ENCODE assay signal across 9 mouse cellular contexts in genomic region chr17:86937497-86938155, GRCm38 (mm10). TPM values are rescaled to one million over a fixed set of nuclear protein-coding genes. Genes with fewer than 3 reads are reported as not detected.
DNase-seq lines count a peak whose midpoint lies in the region; ATAC-seq and TF ChIP-seq lines count a peak whose summit lies in the region.
"Had no signal": no experiment of that assay in that cellular context is flagged by ENCODE, and none has a peak within 500 bp of the region (broad histone marks: within the 10 kb centered on the region; RNA-seq: fewer than 3 reads in every experiment).

No protein-coding gene starts in this region.

- H3K27ac ChIP-seq in embryonic fibroblast, embryonic 13.5 days (ENCODE audit: insufficient read depth, low read length) = no peak overlapping the region
- H3K27ac ChIP-seq in heart, embryonic 13.5 days (replicated peaks) = peak overlapping the region; percentile 71
- peak overlapping the region; percentile 20; the same call in 1 of the 2 replicates for H3K27ac ChIP-seq in kidney, embryonic 16.5 days (ENCODE audit: low read length)
- H3K27ac ChIP-seq in limb, embryonic 15.5 days = peak overlapping the region; percentile 65
- peak overlapping the region; percentile 51; the same call in 1 of the 2 replicates for H3K27ac ChIP-seq in midbrain, postnatal 0 days (ENCODE audit: low read depth, low read length)
- peak overlapping the region; percentile 30; the same call in 1 of the 2 replicates for H3K27ac ChIP-seq in stomach, embryonic 14.5 days (ENCODE audit: low read length)

- ATAC-seq in heart, embryonic 13.5 days (ENCODE audit: extremely low read depth, insufficient number of reproducible peaks, low FRiP score, low TSS enrichment) = peak; percentile 55; the same call in 1 of the 2 replicates
- peak; percentile 90 for ATAC-seq in kidney, embryonic 16.5 days (ENCODE audit: low FRiP score, low TSS enrichment)
- peak; percentile 85 for ATAC-seq in limb, embryonic 15.5 days (ENCODE audit: insufficient number of reproducible peaks, low FRiP score, low TSS enrichment, low read depth)
- ATAC-seq in midbrain, postnatal 0 days (ENCODE audit: low FRiP score) = peak; percentile 87
- ATAC-seq in stomach, embryonic 14.5 days (ENCODE audit: insufficient number of reproducible peaks, insufficient read depth, low FRiP score, low read depth) = peak; percentile 83; the same call in 1 of the 2 replicates

- H3K9me3 ChIP-seq in heart, embryonic 13.5 days = no peaks in the 10 kb centered on the region
- no peaks in the 10 kb centered on the region for H3K9me3 ChIP-seq in kidney, embryonic 16.5 days (ENCODE audit: low read length)
- no peaks in the 10 kb centered on the region for H3K9me3 ChIP-seq in limb, embryonic 15.5 days
- no peaks in the 10 kb centered on the region for H3K9me3 ChIP-seq in midbrain, postnatal 0 days (ENCODE audit: low read length)
- no peaks in the 10 kb centered on the region for H3K9me3 ChIP-seq in stomach, embryonic 14.5 days (ENCODE audit: control insufficient read depth, low read depth, low read length)

- peak overlapping the region; percentile 75 for H3K4me2 ChIP-seq in heart, embryonic 13.5 days
- H3K4me2 ChIP-seq in kidney, embryonic 16.5 days (replicated peaks; ENCODE audit: low read depth, low read length) = peak overlapping the region; percentile 64
- H3K4me2 ChIP-seq in limb, embryonic 15.5 days = peak overlapping the region; percentile 69
- peak overlapping the region; percentile 62 for H3K4me2 ChIP-seq in midbrain, postnatal 0 days (ENCODE audit: low read depth, low read length, poor library complexity, severe bottlenecking)
- peak overlapping the region; percentile 55 for H3K4me2 ChIP-seq in stomach, embryonic 14.5 days (replicated peaks; ENCODE audit: low read depth, low read length)

- peaks cover 57% of the 10 kb centered on the region for H3K27me3 ChIP-seq in heart, embryonic 13.5 days (replicated peaks)
- no peaks in the 10 kb centered on the region for H3K27me3 ChIP-seq in kidney, embryonic 16.5 days (ENCODE audit: insufficient read depth, low read length)
- H3K27me3 ChIP-seq in limb, embryonic 15.5 days = peaks cover 5% of the 10 kb centered on the region; the same call in 1 of the 2 replicates
- no peaks in the 10 kb centered on the region; the same call in 1 of the 2 replicates for H3K27me3 ChIP-seq in midbrain, postnatal 0 days (ENCODE audit: insufficient read depth, low read length)
- H3K27me3 ChIP-seq in stomach, embryonic 14.5 days (ENCODE audit: control insufficient read depth, insufficient read depth, low read length) = no peaks in the 10 kb centered on the region

- peak overlapping the region; percentile 76 for H3K9ac ChIP-seq in heart, embryonic 13.5 days
- H3K9ac ChIP-seq in kidney, embryonic 16.5 days (replicated peaks; ENCODE audit: low read length) = peak overlapping the region; percentile 63
- peak overlapping the region; percentile 28; the same call in 1 of the 2 replicates for H3K9ac ChIP-seq in limb, embryonic 15.5 days
- H3K9ac ChIP-seq in midbrain, postnatal 0 days (replicated peaks; ENCODE audit: low read length, poor library complexity, severe bottlenecking) = peak overlapping the region; percentile 48
- no peak overlapping the region for H3K9ac ChIP-seq in stomach, embryonic 14.5 days (replicated peaks; ENCODE audit: low read depth, low read length)

- peak; percentile 70 for DNase-seq in 3T3-L1 (ENCODE audit: low read depth, low spot score)
- peak; percentile 50 to 62 for DNase-seq in adrenal gland, postnatal 4 days (ENCODE audit: low spot score in 2 of 2)
- peak; percentile 86 for DNase-seq in midbrain, postnatal 0 days (ENCODE audit: low spot score)

- no peak for TF ChIP-seq POLR2A in embryonic fibroblast, embryonic 13.5 days (IDR thresholded peaks at IDR 0.05; ENCODE audit: low read depth, low read length)

- TF ChIP-seq CTCF in embryonic fibroblast, embryonic 13.5 days (IDR thresholded peaks at IDR 0.05; ENCODE audit: borderline replicate concordance, insufficient read depth, low read length) = no peak
- TF ChIP-seq CTCF in midbrain, postnatal 0 days (IDR thresholded peaks at IDR 0.05) = no peak

- peak overlapping the region; percentile 15; the same call in 1 of the 2 replicates for H3K4me3 ChIP-seq in embryonic fibroblast, embryonic 13.5 days (ENCODE audit: insufficient read depth, low read length)
- peak overlapping the region; percentile 47 for H3K4me3 ChIP-seq in heart, embryonic 13.5 days
- peak overlapping the region; percentile 47 for H3K4me3 ChIP-seq in kidney, embryonic 16.5 days (ENCODE audit: low read length)
- H3K4me3 ChIP-seq in limb, embryonic 15.5 days = peak overlapping the region; percentile 44
- H3K4me3 ChIP-seq in midbrain, postnatal 0 days (ENCODE audit: low read depth, low read length) = peak overlapping the region; percentile 39
- H3K4me3 ChIP-seq in stomach, embryonic 14.5 days (ENCODE audit: low read depth, low read length) = peak overlapping the region; percentile 28

- 4% methylated on average over 20 of the region's 20 CpGs for WGBS in heart, embryonic 13.5 days
- 3% methylated on average over 20 of the region's 20 CpGs for WGBS in kidney, embryonic 16.5 days
- WGBS in limb, embryonic 15.5 days = 2% methylated on average over 20 of the region's 20 CpGs
- under 1% methylated on average over 20 of the region's 20 CpGs for WGBS in midbrain, postnatal 0 days
- WGBS in stomach, embryonic 14.5 days = 5% methylated on average over 20 of the region's 20 CpGs

- peaks cover 2% of the 10 kb centered on the region for H3K4me1 ChIP-seq in embryonic fibroblast, embryonic 13.5 days (ENCODE audit: control insufficient read depth, insufficient read depth, low read length)
- peaks cover 28% of the 10 kb centered on the region for H3K4me1 ChIP-seq in heart, embryonic 13.5 days
- peaks cover 14% of the 10 kb centered on the region for H3K4me1 ChIP-seq in kidney, embryonic 16.5 days (ENCODE audit: insufficient read depth, low read length)
- peaks cover 20% of the 10 kb centered on the region for H3K4me1 ChIP-seq in limb, embryonic 15.5 days
- H3K4me1 ChIP-seq in midbrain, postnatal 0 days (ENCODE audit: insufficient read depth, low read length) = peaks cover 8% of the 10 kb centered on the region
- peaks cover 3% of the 10 kb centered on the region; the same call in 1 of the 2 replicates for H3K4me1 ChIP-seq in stomach, embryonic 14.5 days (ENCODE audit: control insufficient read depth, insufficient read depth, low read length)

- no peaks in the 10 kb centered on the region for H3K36me3 ChIP-seq in heart, embryonic 13.5 days
- H3K36me3 ChIP-seq in kidney, embryonic 16.5 days (ENCODE audit: insufficient read depth, low read length) = no peaks in the 10 kb centered on the region
- no peaks in the 10 kb centered on the region for H3K36me3 ChIP-seq in limb, embryonic 15.5 days
- no peaks in the 10 kb centered on the region for H3K36me3 ChIP-seq in midbrain, postnatal 0 days (ENCODE audit: insufficient read depth, low read length)
- H3K36me3 ChIP-seq in stomach, embryonic 14.5 days (ENCODE audit: control insufficient read depth, insufficient read depth, low read length) = no peaks in the 10 kb centered on the region
- H3K36me3 ChIP-seq: G1E had no signal

RNA-seq across cellular contexts. Expression of gene Atp6v1e2, which starts 10.1 kb away (rescaled TPM):
- total RNA-seq in adrenal gland, postnatal 4 days (2021) = not detected
- not detected in 2 replicates for polyA plus RNA-seq in embryonic fibroblast, embryonic 13.5 days (2011; ENCODE audit: insufficient read length, low read depth, missing spikeins)
- polyA plus RNA-seq in heart, embryonic 13.5 days (2015; fragmentation: Nextera tagmentation; extraction: Ambion mirVana) = not detected in 2 replicates
- not detected in 2 replicates for polyA plus RNA-seq in kidney, embryonic 16.5 days (2015; fragmentation: Nextera tagmentation; extraction: Ambion mirVana)
- polyA plus RNA-seq in limb, embryonic 15.5 days (2015; fragmentation: Nextera tagmentation; extraction: Ambion mirVana) = 0.24 TPM in 1 of 2 replicates, not detected in the other
- not detected in 2 replicates for total RNA-seq in midbrain, postnatal 0 days (2014; rRNA removed)
- 0.33 TPM in 1 of 2 replicates, not detected in the other for polyA plus RNA-seq in midbrain, postnatal 0 days (2015; fragmentation: Nextera tagmentation; extraction: Ambion mirVana)
- polyA plus RNA-seq in stomach, embryonic 14.5 days (2014; fragmentation: Nextera tagmentation; extraction: Ambion mirVana) = not detected in 2 replicates
- total RNA-seq: G1E had no signal
- polyA plus RNA-seq: G1E had no signal

RNA-seq across cellular contexts. Expression of gene Tmem247, which starts 20.5 kb away (rescaled TPM):
- not detected for total RNA-seq in adrenal gland, postnatal 4 days (2021)
- not detected in 2 replicates for polyA plus RNA-seq in embryonic fibroblast, embryonic 13.5 days (2011; ENCODE audit: insufficient read length, low read depth, missing spikeins)
- polyA plus RNA-seq in heart, embryonic 13.5 days (2015; fragmentation: Nextera tagmentation; extraction: Ambion mirVana) = not detected in 2 replicates
- not detected in 2 replicates for polyA plus RNA-seq in kidney, embryonic 16.5 days (2015; fragmentation: Nextera tagmentation; extraction: Ambion mirVana)
- polyA plus RNA-seq in limb, embryonic 15.5 days (2015; fragmentation: Nextera tagmentation; extraction: Ambion mirVana) = not detected in 2 replicates
- total RNA-seq in midbrain, postnatal 0 days (2014; rRNA removed) = not detected in 2 replicates
- not detected in 2 replicates for polyA plus RNA-seq in midbrain, postnatal 0 days (2015; fragmentation: Nextera tagmentation; extraction: Ambion mirVana)
- not detected in 2 replicates for polyA plus RNA-seq in stomach, embryonic 14.5 days (2014; fragmentation: Nextera tagmentation; extraction: Ambion mirVana)
- total RNA-seq: G1E had no signal
- polyA plus RNA-seq: G1E had no signal

RNA-seq across cellular contexts. Expression of gene Rhoq, which starts 25.3 kb away (rescaled TPM):
- 10 to 100 TPM; 46.0 to 46.9 TPM for total RNA-seq in adrenal gland, postnatal 4 days (2021)
- 177 and 187 TPM in 2 replicates for polyA plus RNA-seq in embryonic fibroblast, embryonic 13.5 days (2011; ENCODE audit: insufficient read length, low read depth, missing spikeins)
- polyA plus RNA-seq in heart, embryonic 13.5 days (2015; fragmentation: Nextera tagmentation; extraction: Ambion mirVana) = 18.4 and 18.5 TPM in 2 replicates
- 12.9 and 14.0 TPM in 2 replicates for polyA plus RNA-seq in kidney, embryonic 16.5 days (2015; fragmentation: Nextera tagmentation; extraction: Ambion mirVana)
- 22.0 and 23.0 TPM in 2 replicates for polyA plus RNA-seq in limb, embryonic 15.5 days (2015; fragmentation: Nextera tagmentation; extraction: Ambion mirVana)
- 23.1 and 26.3 TPM in 2 replicates for total RNA-seq in midbrain, postnatal 0 days (2014; rRNA removed)
- polyA plus RNA-seq in midbrain, postnatal 0 days (2015; fragmentation: Nextera tagmentation; extraction: Ambion mirVana) = 4.3 and 5.1 TPM in 2 replicates
- 22.1 and 24.3 TPM in 2 replicates for polyA plus RNA-seq in stomach, embryonic 14.5 days (2014; fragmentation: Nextera tagmentation; extraction: Ambion mirVana)
